Mouse (Mus musculus) limb, embryonic 15.5 days (tissue): Measurements from ENCODE around the gene Crygd. TPM values are rescaled to one million over a fixed set of nuclear protein-coding genes. Genes with fewer than 3 reads are reported as not detected.
"Not testable (repeated sequence)": the region's sequence is repeated elsewhere in the genome, so short reads cannot be mapped to it uniquely, and the experiment has no call there.

Source experiments
- ATAC-seq: fragments of 200-750 bp; cut with Nextera tagmentation; 2 replicates; pipeline ENCODE4 v1.8.0; 2017; ENCODE audit warnings: low read depth, moderate TSS enrichment; ENCODE audit not compliant: insufficient number of reproducible peaks, low FRiP score, low TSS enrichment
- H3K27ac ChIP-seq: fragments of 300-500 bp; sonication (generic); 2 replicates; pipeline ENCODE4 v1.5.1; 2015; ENCODE audit warnings: moderate library complexity, mild to moderate bottlenecking, inconsistent platforms
- H3K27me3 ChIP-seq: fragments of 300-500 bp; sonication (generic); 2 replicates; pipeline ENCODE4 v1.6.1; 2015; ENCODE audit warnings: inconsistent platforms
- H3K36me3 ChIP-seq: fragments of 300-500 bp; sonication (generic); 2 replicates; pipeline ENCODE4 v1.6.1; 2015; ENCODE audit warnings: inconsistent platforms
- H3K4me1 ChIP-seq: fragments of 300-500 bp; sonication (generic); 2 replicates; pipeline ENCODE4 v1.6.1; 2015; ENCODE audit warnings: inconsistent platforms
- H3K4me2 ChIP-seq: fragments of 300-500 bp; sonication (generic); 2 replicates; pipeline ENCODE4 v1.6.1; 2015; ENCODE audit warnings: mild to moderate bottlenecking, inconsistent platforms
- H3K4me3 ChIP-seq: fragments of 300-500 bp; sonication (generic); 2 replicates; pipeline ENCODE4 v1.5.1; 2015; ENCODE audit warnings: mild to moderate bottlenecking, inconsistent platforms
- H3K9ac ChIP-seq: fragments of 300-500 bp; sonication (generic); 2 replicates; pipeline ENCODE4 v1.6.1; 2015; ENCODE audit warnings: inconsistent platforms
- H3K9me3 ChIP-seq: fragments of 300-500 bp; sonication (generic); 2 replicates; pipeline ENCODE4 v1.6.1; 2016; ENCODE audit warnings: inconsistent platforms
- WGBS: fragments of 180-500 bp; shearing (Covaris S2); methylation state at CpG from one replicate; pipeline ENCODE4 v1.1.7; 2015; 5-methylcytosine and 5-hydroxymethylcytosine counted together
- polyA plus RNA-seq: library from polyadenylated mRNA; unstranded; fragments of >200 nt; fragmentation: Nextera tagmentation; extraction: Ambion mirVana; gene quantifications from 2 replicates; pipeline ENCODE4 v1.2.1, GENCODE M21; 2015

Gene Crygd
- polyA plus RNA-seq, 1 experiment from 2014 or later = not detected

GRCm38 (mm10) chr1:65082188-65082587 lies 18.9 kb upstream of the Crygd start, which contains the start of gene Crygb:
Gene Crygb, minus strand, starts transcription at chr1:65082288.
- H3K36me3 ChIP-seq = no peaks in the 10 kb centered on the region
- H3K4me1 ChIP-seq = 0 out of 2 replicates have a peak, but pooled peaks cover 3% of the 10 kb centered on the region
- H3K27me3 ChIP-seq = no peaks in the 10 kb centered on the region
- no peak within 1 kb of the TSS for H3K4me2 ChIP-seq
- ATAC-seq = no peak
- H3K9me3 ChIP-seq = no peaks in the 10 kb centered on the region
- WGBS = 40% methylated on average over 7 of the region's 7 CpGs
- H3K27ac ChIP-seq = no peak within 1 kb of the TSS
- no peak within 1 kb of the TSS for H3K9ac ChIP-seq
- no peak within 1 kb of the TSS for H3K4me3 ChIP-seq

- Histone ChIP-seq H3K4me1 (no peaks in the 10 kb centered on the region), H3K27ac (no peak overlapping the region), H3K4me2 (no peak overlapping the region), H3K36me3 (no peaks in the 10 kb centered on the region), H3K4me3 (no peak overlapping the region), H3K9me3 (no peaks in the 10 kb centered on the region), H3K27me3 (no peaks in the 10 kb centered on the region), H3K9ac (no peak overlapping the region)
- 15% methylated on average over 5 of the region's 5 CpGs for WGBS
- ATAC-seq = no peak
Observed at GRCm38 (mm10) chr1:65075607-65076006, 12.4 kb upstream of the Crygd start.

DNA sequence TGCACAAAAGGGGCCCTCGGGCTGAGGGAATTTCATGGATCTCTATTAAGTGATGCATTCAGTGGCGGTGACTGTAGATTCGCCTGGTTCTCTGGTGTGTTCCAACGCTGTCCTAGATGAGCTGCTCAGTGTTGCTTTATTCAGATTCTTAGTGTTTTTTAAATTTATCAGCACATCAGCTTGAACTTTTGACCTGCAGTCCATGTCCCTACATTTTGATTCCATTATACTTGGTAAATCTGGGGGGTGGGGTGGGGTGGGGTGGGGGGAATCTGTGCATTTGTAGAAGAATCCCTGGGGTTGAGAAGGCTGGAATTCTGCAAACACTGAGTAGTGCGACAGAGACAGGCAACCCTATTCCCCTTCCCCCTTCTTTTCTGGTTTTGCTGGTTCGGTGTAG lies 10.3 kb upstream of the Crygd start, which contains the start of gene Crygc:
Gene Crygc, minus strand, starts transcription at position 101 of the 400 bp plus-strand sequence.
- Histone ChIP-seq H3K4me1 (no peaks in the 10 kb centered on the region), H3K9ac (no peak within 1 kb of the TSS), H3K9me3 (no peaks in the 10 kb centered on the region), H3K4me2 (no peak within 1 kb of the TSS), H3K4me3 (no peak within 1 kb of the TSS), H3K36me3 (no peaks in the 10 kb centered on the region), H3K27ac (no peak within 1 kb of the TSS), H3K27me3 (no peaks in the 10 kb centered on the region)
- WGBS = 81% methylated on average over 6 of the region's 6 CpGs
- no peak for ATAC-seq

- H3K27ac ChIP-seq = no peak overlapping the region
- H3K9ac ChIP-seq = no peak overlapping the region
- no peaks in the 10 kb centered on the region for H3K36me3 ChIP-seq
- no peak overlapping the region for H3K4me2 ChIP-seq
- no peaks in the 10 kb centered on the region for H3K9me3 ChIP-seq
- no peak for ATAC-seq
- H3K4me3 ChIP-seq = no peak overlapping the region
- no peaks in the 10 kb centered on the region for H3K4me1 ChIP-seq
- H3K27me3 ChIP-seq = no peaks in the 10 kb centered on the region
Observed at GRCm38 (mm10) chr1:65067842-65068241, 4.6 kb upstream of the Crygd start.

GRCm38 (mm10) chr1:65064201-65064600 lies 949 bp upstream of the Crygd start:
- Histone ChIP-seq H3K4me1 (no peaks in the 10 kb centered on the region), H3K4me3 (no peak overlapping the region), H3K9me3 (no peaks in the 10 kb centered on the region), H3K27ac (no peak overlapping the region), H3K36me3 (no peaks in the 10 kb centered on the region), H3K9ac (no peak overlapping the region), H3K27me3 (no peaks in the 10 kb centered on the region), H3K4me2 (no peak overlapping the region)
- WGBS = 89% methylated on average over 15 of the region's 15 CpGs
- no peak for ATAC-seq

GRCm38 (mm10) chr1:65052140-65052539 lies 11.1 kb downstream of the Crygd start:
- no peaks in the 10 kb centered on the region for H3K27me3 ChIP-seq
- no peaks in the 10 kb centered on the region for H3K36me3 ChIP-seq
- WGBS = 32% methylated on average over 2 of the region's 2 CpGs
- no peak overlapping the region for H3K27ac ChIP-seq
- H3K4me1 ChIP-seq = no peaks in the 10 kb centered on the region
- H3K9ac ChIP-seq = no peak overlapping the region
- no peak overlapping the region for H3K4me2 ChIP-seq
- no peak overlapping the region for H3K4me3 ChIP-seq
- ATAC-seq = no peak
- no peaks in the 10 kb centered on the region for H3K9me3 ChIP-seq

DNA sequence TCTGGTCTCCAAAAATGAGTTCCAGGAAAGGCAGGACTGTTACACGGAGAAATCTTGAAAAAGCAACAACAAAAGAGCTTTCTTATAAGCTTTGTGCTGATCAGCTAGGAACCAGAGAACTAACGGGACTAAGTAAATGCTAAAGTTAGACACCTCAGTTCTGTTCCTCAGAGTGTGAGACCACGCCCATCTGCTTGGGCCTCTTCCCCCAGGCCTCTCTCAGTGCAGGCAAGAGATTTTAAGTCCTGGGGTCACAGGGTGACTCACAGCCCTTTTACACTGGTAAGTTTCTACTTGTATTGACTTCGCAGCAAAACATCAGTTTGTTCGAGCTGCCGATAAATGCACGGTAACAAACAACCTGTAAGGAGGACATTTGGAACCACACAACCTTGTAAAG lies 11.6 kb downstream of the Crygd start:
- H3K4me2 ChIP-seq = no peak overlapping the region
- 65% methylated on average over 7 of the region's 7 CpGs for WGBS
- H3K9ac ChIP-seq = no peak overlapping the region
- no peaks in the 10 kb centered on the region for H3K36me3 ChIP-seq
- ATAC-seq = no peak
- H3K27ac ChIP-seq = no peak overlapping the region
- H3K4me3 ChIP-seq = no peak overlapping the region
- no peaks in the 10 kb centered on the region for H3K9me3 ChIP-seq
- H3K4me1 ChIP-seq = no peaks in the 10 kb centered on the region
- no peaks in the 10 kb centered on the region for H3K27me3 ChIP-seq

DNA sequence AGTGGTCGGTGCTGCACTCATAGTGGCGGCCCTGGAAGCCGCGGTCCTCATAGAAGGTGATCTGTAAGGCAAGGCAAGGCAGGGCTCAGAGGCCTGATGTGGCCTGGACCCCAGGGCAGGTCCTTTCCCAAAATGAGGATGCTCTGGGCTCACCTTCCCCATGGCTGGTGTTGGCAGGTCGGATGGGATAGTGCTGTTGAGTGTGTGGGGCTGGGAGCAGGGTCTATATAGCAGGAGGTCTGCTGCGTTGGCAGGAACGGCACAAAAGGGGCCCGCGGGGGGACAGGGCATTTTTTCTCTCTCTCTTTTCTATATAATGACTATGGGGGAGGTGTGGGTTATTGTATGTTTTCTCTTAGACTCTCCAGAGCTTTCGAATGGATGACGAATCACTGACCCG lies 12.3 kb downstream of the Crygd start, which contains the start of gene Cryge:
Gene Cryge, minus strand, starts transcription at position 198 of the 400 bp plus-strand sequence.
- H3K9ac ChIP-seq, ATAC-seq, H3K9me3 ChIP-seq, H3K27ac ChIP-seq, H3K27me3 ChIP-seq, H3K4me2 ChIP-seq, H3K4me3 ChIP-seq, H3K4me1 ChIP-seq, H3K36me3 ChIP-seq: not testable (repeated sequence)
- WGBS = 77% methylated on average over 11 of the region's 12 CpGs

DNA sequence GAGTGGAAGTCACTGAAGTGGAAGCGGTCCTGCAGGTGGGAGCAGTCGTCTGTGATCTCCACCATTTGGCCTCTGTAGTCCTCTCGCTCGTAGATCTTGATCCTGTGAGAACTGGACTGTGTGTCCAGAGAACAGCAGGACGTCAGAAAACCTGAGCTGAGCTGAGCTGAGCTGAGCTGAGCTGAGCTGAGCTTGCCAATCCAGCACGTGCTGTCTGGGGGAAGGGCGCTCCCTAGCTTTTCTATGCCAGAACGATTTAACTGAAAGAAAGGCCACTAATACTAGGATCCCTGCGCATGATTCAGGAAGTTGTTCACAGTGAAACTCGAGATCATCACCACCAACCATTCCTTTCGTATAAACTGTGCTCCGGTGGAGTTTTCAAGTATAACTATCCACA lies 14.5 kb downstream of the Crygd start:
- Histone ChIP-seq H3K36me3 (no peaks in the 10 kb centered on the region), H3K27me3 (no peaks in the 10 kb centered on the region), H3K4me2 (no peak overlapping the region), H3K4me3 (no peak overlapping the region), H3K27ac (no peak overlapping the region), H3K4me1 (no peaks in the 10 kb centered on the region), H3K9ac (no peak overlapping the region), H3K9me3 (no peaks in the 10 kb centered on the region)
- WGBS = 54% methylated on average over 12 of the region's 12 CpGs
- ATAC-seq = no peak

GRCm38 (mm10) chr1:65046401-65047109 lies 16.7 kb downstream of the Crygd start:
- Histone ChIP-seq H3K4me3 (no peak overlapping the region), H3K27ac (no peak overlapping the region), H3K27me3 (no peaks in the 10 kb centered on the region), H3K9me3 (no peaks in the 10 kb centered on the region), H3K4me1 (no peaks in the 10 kb centered on the region), H3K4me2 (0 out of 2 replicates have a peak overlapping the region, but pooled peaks have one; percentile 15), H3K9ac (no peak overlapping the region), H3K36me3 (no peaks in the 10 kb centered on the region)
- 36% methylated on average over 8 of the region's 8 CpGs for WGBS
- no peak for ATAC-seq

DNA sequence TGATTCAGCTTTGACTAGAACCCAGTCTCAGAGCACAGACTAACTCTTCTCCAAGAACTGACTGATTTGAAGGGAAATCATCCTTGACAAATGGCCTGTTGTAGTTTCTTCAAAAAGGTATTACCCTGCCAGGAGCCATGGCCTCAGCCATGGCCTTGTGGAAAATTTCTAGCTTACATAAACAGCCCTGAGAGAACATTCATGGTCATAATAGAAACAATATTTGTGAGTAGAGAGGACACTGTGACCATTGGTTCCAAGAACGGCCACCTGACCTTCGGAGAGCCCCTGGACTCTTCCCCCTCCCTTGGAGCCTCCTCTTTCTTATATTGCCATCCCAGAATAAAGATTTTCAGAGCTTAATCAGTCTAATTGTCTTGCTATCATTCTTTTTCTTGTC lies 19.8 kb downstream of the Crygd start:
- ATAC-seq = no peak

GRCm38 (mm10) chr1:65041837-65042236 lies 21.4 kb downstream of the Crygd start:
- H3K9ac ChIP-seq = no peak overlapping the region
- H3K9me3 ChIP-seq = no peaks in the 10 kb centered on the region
- H3K27ac ChIP-seq = no peak overlapping the region
- no peaks in the 10 kb centered on the region for H3K36me3 ChIP-seq
- no peak overlapping the region for H3K4me2 ChIP-seq
- 78% methylated on average over 3 of the region's 3 CpGs for WGBS
- ATAC-seq = no peak
- no peaks in the 10 kb centered on the region for H3K27me3 ChIP-seq
- no peak overlapping the region for H3K4me3 ChIP-seq
- H3K4me1 ChIP-seq = no peaks in the 10 kb centered on the region

More for the DNA sequence above, 19.8 kb downstream of the Crygd start:
- H3K36me3 ChIP-seq = no peaks in the 10 kb centered on the region
- H3K9me3 ChIP-seq = no peaks in the 10 kb centered on the region
- 75% methylated on average over 2 of the region's 2 CpGs for WGBS
- H3K27me3 ChIP-seq = no peaks in the 10 kb centered on the region
- no peaks in the 10 kb centered on the region for H3K4me1 ChIP-seq
- H3K4me3 ChIP-seq = no peak overlapping the region
- H3K27ac ChIP-seq = no peak overlapping the region
- no peak overlapping the region for H3K9ac ChIP-seq
- no peak overlapping the region for H3K4me2 ChIP-seq
